Mouse (Mus musculus) heart, adult 2 months (tissue): ENCODE data around the gene Nfasc.

Experiments used
- EP300 ChIP-seq: fragments of 200-500 bp; IDR thresholded peaks from 2 replicates; pipeline ENCODE4 v1.6.1; 2011; ENCODE audit warnings: low read depth, low read length, control low read depth; ENCODE audit not compliant: insufficient read depth
- POLR2A ChIP-seq: fragments of 200-500 bp; IDR thresholded peaks from 2 replicates; pipeline ENCODE4 v1.6.1; 2011; ENCODE audit warnings: mild to moderate bottlenecking, low read depth, low read length, control low read depth; ENCODE audit not compliant: insufficient read depth

DNA sequence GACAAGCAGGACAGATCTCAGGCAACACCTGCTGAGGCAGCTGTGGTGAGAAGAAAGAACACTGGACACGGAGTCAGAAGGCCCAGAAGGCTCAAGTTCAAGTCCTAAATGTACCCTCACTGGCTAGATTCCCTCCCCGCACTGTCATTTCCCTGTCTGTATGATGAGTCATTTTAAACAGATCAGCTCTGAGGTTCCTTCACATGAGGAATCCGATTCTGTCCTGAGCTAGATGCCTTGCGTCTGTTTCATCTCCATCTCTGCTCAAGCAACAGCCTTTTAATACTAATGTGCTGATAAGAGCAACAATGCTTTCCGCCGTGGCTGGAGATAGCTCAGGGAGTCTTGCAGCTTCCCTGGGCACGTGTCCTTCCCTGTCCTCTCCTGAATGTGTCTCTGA lies 175.8 kb downstream of the Nfasc start:
- TF ChIP-seq EP300 (no peak), POLR2A (no peak)
